Mouse (Mus musculus) spleen, postnatal 4 days (tissue): ENCODE measurements around the gene Bet1l.
"Not testable (repeated sequence)": the region's sequence is repeated elsewhere in the genome, so short reads cannot be mapped to it uniquely, and the experiment has no call there.

ENCODE experiments used
- DNase-seq, 2 experiments: peaks; one replicate each; pipeline ENCODE4 v3.0.0; 2022; ENCODE audit warnings: low spot score in 2 of 2

The Bet1l gene

DNA sequence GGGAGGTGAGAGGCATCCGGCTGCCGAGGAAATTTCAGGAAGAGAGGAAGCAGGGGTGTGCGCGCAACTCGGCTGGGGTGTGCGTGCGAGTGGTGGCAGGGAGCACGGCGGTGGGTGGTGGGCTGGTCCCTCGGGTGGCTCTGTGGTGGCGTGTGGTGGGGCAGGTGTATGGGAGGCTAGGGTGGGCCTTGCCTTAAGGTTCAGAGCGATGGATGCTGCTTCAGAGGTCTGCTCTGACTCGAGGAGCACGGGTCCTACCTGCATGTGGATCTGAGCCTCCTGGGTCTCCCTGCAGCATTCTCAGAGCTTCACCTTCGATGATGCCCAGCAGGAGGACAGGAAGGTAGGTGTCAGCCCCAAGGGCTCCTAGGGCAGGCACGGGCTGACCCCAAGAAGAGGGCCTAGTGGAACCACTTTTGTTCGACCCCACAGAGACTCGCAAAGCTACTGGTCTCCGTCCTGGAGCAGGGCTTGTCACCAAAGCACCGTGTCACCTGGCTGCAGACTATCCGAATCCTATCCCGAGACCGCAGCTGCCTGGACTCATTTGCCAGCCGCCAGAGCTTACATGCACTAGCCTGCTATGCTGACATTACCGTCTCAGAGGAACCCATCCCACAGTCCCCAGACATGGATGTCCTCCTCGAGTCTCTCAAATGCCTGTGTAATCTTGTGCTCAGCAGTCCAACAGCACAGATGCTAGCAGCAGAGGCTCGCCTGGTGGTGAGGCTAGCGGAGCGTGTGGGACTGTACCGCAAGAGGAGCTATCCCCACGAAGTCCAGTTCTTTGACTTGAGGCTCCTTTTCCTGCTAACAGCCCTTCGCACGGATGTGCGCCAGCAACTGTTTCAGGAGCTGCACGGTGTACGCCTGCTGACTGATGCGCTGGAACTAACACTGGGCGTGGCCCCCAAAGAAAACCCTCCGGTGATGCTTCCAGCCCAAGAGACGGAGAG is at the start of gene Bet1l:
TSS of gene Bet1l (minus strand) at position 28 of the 956 bp plus-strand sequence.
- DNase-seq = peak in 1 of 2 experiments; percentile 71

DNA sequence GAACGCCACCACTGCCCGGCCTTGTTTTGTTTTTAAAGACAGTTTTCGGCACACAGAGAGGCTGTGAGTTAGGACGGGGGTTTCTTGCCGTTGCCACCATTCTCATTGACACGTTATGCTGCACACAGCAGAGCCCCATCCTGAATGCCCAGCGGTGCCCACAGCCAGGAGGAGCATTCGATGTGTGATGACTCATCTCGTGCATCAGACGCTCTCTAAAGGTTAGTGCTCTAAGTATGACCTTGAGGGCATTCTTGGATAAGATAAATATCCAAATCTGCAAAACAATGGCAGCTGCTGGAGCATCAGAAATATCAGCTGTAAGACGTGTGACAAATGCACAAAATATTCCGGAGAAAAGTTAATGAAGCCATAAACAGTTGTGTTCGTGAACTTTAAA is 49.8 kb upstream of the Bet1l start:
- DNase-seq = no peak

DNA sequence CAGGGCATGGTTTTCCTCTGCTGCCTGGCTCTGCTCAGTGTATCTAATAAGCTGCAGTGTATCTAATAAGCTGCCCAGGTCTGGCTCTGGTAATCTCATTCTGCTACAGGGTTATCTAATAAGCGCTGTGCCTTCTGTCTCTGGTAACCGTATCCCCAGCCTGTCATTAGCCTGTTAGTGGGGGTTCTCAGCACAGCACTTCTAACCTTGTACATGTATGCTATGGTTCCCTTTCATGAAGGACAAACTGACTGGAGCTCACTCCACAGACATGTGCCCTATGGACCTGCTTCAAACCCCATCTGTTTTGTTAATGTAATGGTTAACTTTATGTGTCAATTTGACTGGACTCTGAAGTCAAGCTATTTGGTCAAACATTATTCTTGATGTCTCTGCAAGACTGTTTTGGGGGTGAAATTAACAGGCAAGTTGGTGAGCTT is 48.3 kb upstream of the Bet1l start:
- DNase-seq = no peak

DNA sequence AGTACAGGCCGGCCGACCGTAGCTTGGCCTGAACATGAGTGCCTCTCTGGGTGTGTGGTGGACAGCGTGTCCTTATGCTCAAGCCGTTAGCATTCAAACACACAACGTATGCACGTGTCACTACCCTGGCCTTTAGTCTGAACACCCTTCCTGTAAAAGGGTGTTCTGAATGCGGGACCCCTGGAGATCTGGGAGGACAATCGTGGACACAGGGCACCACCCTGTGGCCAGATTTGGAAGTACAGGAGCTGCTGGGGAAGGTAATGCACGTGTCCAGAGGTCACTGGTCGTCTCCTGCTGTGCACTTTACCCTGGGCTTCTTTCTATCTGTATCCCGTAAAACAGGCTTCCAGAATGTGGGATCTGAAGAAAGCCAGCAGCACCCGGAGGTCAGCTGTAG is 45.8 kb upstream of the Bet1l start:
- peak; percentile 70 to 90 for DNase-seq

DNA sequence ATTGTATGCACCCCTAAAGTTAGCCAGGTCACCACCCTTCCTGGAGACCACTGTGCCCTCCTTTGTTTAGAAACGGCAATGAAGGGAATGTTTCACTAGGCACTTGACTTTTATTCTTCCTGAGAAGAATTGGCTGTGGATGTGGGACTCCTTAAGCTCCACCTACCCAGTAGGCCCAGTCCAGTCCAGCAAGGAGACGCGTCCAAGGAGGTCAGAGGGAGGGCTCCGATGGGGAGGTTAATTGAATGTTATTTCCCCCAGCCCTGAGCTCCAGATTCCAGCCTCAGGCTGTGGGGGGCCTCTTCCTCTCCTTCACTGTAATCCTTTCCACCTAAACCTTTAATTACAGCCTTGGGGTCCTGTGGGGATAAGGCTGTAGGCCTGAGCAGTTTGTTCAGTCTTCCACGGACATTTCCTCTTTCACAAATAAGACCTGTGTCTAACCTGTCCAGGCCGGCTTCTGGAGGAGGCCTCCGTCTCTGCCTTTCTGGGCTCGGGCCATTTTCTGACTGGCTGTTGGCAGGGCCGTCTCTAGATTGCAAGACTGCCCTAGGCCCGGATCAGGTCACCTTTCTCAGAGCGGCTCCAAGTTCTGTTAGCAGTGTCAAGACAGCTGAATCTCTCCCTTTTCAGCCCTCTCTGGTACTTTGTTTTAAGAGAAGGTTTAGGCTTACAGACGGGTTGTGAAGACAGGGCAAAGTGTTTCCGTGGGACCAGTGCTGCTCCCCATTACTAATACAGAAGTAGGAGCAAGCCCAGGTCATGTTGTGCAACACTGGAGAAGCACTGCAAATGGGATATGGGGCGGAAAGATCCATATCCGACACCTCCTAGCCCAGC is 44.9 kb upstream of the Bet1l start:
- no peak for DNase-seq

DNA sequence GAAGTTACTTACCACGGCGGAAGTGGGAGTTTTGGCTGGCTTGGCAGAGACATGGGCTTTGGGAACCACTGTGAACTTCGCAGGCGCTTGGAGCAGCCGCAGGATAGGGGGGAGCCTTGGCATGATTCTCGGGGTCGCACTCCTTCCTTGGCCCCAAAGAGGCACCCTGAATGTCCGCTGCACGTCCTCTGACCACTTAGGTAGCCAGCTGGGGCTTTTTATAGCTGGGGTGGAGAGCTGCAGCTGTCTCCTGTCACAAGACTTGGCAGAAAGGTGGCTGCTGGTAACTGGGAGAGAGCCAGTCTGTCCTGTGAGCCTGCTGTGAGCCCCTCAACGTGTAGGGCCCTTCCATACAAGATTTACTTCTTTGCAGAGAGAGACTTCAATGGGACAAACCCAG is 42.8 kb upstream of the Bet1l start, which contains the start of gene Cox8b:
TSS of gene Cox8b (minus strand) at position 227 of the 400 bp plus-strand sequence.
- DNase-seq = no peak

DNA sequence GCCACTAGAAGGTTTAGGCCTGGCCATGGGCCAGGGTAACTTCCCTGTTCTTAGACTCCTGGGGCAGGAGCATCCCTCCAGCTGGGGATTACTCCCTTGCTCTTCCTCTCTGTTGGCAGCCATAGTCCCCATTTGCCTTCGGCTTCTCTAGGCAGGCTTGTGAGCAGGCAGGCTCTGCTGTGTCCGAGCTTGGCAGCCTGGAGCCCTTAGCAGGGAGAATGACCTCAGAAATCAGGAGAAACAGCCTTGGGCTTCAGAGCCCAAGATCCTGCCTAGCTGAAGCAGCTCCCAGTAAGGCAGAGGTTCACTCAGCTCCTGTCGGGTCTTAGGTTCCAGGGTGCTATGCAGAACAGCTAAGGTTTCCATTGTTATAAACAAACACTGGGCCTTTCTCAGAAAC is 41.7 kb upstream of the Bet1l start:
- no peak for DNase-seq

DNA sequence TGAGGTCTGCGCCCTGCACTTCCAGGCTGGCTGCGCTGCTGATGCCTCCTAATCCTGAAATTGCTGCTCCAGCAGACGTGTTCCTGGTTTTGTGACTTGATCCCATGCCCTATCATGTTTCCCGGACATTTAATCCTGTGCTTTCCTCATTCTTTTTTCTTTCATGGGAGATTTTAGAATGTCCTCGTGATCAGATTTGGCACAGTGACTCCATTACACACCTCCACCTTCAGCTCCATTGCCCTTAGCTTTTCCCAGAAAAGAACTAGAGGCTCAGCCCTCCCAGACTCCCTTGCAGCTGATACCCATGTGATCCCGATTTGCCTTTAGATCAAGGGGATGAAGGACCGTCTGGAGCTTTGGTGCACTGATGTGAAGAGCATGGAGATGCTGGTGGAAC is 40.5 kb upstream of the Bet1l start:
- DNase-seq = no peak

DNA sequence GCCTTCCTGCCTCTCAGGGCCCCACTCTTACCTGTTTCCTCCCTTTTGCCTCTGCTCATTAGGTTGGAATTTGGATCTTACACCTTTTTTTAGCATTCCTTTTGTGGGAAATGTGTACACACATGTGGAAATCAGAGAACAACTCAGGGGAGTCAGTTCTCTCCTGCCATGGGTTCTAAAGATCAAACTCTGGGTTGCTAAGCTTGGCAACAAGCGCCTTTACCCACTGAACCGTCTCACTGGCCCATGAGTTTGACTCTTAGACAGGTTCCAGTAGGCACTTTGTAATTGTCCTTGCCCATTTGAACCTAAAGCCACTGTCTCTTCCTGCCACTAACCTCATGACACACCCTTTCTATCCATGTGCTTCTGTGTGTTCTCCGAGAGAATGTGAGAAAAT is 37.2 kb upstream of the Bet1l start:
- no peak for DNase-seq

DNA sequence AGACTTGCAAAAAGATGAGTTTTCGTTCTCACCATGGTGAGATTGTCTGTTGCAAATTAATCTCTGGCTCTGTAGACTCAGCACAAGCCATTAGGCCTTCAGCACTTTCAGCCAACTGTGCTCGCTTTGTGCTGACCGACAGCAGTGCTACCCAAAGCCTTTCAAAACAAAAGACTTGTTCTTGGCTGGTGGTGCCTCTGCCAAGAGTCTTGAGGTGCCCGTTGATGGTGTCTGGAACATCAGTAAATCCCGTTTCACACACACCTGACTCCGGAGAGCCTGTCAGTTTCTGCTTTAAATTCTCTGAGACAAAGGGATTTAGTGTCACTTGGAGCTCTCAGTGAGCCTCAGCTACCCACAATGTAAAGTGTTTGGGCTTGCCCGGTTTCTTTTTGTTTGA is 36.7 kb upstream of the Bet1l start:
- DNase-seq = no peak

DNA sequence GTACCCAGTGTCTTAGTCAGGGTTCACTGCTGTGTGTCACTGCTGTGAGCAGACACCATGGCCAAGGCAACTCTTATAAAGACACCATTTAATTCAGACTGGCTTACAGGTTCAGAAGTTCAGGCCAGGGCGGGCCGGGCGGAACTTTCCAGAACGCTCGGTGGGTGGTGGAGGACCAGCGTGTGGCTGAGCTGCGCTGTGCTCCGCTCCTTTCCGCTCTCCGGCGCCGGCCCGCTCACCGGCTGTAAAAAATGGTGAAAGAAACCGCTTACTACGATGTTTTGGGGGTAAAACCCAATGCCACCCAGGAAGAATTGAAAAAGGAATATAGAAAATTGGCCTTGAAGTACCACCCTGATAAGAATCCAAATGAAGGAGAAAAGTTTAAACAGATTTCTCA is 33.3 kb upstream of the Bet1l start:
- not testable (repeated sequence) for DNase-seq

DNA sequence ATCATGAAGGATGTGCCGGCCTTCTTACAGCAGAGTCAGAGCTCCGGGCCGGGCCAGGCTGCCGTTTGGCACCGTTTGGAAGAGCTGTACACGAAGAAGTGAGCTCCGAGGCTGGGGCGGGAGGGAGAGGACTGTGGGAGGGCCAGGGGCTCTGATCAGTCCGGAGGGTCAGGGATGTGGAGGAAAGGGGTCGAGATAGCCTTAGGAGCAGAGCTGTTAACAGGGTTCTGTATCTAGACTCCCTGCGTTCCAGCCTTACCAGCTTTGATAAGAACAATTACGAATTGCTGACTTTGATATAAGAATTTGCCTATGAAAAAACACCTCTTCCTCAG is 25.1 kb upstream of the Bet1l start:
- DNase-seq = no peak

DNA sequence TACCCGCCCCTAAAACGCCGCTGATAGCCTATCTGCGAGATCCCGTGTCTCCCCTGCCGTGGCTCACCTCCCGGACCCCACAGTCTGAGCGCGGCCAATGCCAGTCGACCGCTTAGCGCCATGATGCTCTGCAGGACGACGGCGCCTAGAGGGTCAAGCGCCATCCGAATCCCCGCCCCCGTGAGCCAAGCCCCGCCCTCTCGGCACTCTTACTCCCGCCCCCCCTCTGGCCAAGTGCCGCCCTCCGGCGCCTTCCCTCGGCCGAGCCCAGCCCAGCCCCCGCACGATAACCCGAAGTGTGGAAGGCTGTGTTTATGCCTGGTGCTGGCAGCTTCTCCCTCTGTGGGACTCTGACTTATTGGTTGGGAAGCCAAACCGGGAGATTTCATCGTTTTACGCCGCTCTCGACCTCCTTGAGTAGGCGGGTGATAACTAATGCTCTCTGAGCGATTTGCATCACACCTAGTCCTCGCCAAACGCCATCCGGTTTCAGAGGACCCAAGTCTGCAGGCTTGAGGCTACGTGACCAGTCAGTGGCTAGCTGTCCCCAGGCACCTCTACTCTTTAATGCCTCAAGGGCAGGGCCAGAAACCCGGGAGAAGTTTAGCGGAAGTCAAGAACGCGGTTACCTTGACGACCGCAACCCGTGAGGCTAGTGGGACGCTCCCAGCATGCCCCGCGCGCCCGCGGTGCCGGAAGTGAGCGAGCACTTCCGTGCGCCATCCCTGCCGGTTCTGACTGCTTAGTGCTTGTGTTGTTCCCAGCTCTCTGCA is 24.5 kb upstream of the Bet1l start, which contains the start of the genes Psmd13 and Sirt3:
TSS of gene Psmd13 (plus strand) at position 273 of the 773 bp plus-strand sequence.
TSS of gene Sirt3 (minus strand) at position 614 of the 773 bp plus-strand sequence.
- peak; percentile 93 to 97 for DNase-seq

DNA sequence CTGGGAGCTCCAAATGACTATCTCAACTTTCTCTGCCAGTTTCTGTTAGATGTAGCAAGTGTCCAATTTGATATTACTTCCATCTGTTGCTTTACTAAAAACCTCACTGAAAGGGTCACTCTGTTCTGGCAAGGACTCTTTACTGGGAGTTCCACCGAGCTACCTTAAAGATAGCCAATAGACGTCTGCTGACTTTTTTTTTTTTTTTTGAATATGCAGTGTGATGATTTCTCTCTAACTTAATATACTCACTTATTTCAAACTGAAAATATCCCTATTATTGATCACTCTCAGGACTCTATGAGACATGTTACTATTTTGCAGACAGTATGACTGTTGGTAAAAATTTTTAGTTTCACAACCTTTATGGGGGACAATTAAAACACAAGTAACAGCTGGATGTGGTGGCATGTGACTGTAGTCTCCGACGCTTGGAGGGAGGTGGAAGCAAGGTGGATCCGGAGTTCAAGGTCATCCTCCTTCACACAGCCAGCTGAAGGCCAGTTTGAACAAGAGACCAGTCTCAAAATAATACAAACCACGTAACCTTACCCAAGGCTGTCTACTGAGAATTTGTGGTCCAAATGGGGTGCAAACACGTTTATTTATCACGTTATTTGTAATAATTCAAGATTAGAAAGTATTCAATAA is 23.6 kb upstream of the Bet1l start:
- DNase-seq = no peak

DNA sequence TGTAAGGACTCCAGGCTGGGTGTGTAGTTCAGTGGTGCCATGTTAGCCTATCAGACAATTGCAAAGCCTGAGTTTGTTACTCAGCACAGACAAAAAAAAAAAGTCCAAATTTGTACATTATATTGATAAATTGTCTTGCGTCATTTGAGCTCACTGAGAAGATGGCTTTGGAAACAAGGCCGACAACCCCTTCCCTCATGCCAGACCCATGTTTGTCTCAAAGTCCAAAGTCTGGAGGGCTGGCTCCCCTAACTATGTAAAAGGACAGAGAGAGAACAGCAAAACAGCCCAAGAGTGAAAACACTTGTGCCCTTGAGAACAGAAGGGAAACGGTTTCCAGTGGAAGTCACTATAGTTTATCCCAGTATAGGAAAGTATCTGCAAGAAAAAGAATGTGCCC is 23.0 kb upstream of the Bet1l start:
- DNase-seq = no peak

DNA sequence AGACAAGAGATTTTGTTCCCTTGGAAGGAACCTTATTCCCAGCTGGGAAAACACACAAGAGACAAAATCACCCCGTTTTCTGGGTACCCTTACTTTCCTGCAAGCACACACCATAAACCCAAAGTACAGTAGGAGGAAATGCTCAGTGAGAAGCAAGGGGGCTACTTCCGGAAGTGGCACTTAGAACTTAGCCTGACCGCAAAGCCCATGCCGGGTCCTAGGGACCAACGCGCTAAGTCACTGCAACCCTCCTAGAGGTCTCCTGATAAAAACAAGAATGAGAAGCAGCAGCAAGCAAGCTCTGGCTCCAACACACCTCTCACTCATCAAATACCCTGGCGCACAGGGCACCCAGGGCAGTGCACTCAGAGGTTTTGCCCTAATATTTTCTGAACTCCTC is 22.0 kb upstream of the Bet1l start:
- no peak for DNase-seq

DNA sequence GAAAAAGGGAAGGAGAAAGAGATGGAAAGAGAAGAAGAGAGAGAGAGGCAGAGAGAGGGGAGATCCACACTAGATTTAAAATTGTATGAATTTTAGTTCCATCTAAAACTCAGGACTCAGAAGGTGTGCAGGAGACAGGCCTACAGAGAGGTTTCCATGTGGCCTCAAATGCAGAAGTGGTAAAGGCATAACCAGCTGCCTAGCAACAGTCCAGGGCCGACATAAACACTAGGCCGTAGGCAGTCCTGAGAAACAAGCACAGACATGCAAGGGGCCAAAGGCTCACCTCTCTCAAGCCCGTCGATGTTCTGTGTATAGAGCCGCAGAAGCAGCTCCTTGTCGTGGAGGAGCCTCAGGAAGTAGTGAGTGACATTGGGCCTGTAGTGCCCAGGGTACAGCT is 20.0 kb upstream of the Bet1l start:
- no peak for DNase-seq

DNA sequence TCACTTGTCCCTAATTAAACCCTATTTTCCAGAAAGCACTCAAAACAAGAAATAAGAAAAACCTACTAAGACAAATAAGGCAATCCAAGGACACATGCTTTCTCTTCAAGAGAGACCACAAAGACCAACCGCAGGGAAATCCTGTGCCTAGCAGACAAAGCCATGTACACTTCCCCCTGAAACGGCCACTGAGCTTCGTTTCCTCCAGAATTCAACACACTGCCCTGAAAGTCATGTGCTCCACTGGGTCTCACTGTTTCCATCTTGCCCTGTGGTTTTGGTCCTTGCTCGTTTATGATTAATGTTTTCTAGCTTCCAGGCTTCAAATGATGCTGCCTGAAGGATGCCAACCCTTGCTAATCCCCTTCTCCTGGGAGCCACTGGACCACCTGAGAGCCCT is 16.8 kb upstream of the Bet1l start:
- DNase-seq = no peak

DNA sequence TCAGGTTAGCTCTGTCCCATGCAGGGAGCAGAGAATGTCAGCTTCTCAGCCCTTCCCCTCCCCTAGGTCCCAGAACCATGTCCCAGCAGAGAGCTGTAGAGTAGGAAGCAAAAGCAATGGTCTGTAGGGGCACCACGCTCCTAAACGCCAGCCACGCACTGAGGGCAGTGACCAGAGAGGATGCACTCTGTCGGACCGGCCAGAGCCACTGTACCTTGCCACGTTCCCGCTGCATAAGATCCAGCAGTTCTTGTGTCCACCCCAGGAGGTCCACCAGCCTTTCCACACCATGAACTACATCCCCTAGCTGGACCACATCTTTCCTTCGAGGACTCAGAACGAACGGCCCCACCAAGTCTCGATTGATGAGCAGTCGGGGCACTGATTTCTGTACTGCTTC is 7.4 kb upstream of the Bet1l start:
- DNase-seq = no peak

DNA sequence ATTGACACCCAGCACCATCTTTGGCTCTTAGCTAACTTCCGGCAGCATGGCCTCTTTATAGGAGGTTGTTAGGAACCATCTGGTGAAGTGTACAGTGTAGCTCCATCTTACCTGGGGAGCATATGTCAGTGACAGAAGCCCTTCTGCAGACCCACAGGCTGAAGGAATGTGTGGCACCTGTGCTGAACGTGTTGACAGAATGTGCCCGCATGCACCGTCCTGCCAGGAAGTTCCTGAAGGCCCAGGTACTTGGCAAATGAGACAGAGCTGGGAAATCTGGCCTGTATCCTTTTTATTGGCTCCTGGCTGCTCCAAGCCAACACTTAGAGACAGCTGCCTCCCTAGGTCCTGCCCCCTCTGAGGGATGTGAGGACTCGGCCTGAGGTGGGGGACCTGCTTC is 3.4 kb upstream of the Bet1l start:
- DNase-seq = peak in 1 of 2 experiments; percentile 60

DNA sequence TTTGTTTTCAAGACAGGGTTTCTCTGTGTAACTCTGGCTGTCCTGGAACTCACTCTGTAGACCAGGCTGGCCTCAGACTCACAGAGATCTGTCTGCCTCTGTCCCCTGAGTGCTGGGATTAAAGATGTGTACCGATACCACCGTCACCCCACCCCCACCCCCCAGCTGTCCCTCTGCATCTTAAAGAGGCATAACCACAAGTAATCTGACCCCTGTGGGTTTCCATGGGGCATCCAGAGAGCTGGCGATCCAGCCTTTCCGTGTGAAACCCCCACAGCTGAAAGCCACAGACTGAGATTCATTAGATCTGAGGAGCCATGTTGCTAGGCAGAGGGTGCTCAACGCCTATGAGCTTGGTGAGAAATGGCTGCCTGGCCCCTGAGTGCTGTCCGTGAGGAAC is 2.6 kb upstream of the Bet1l start:
- no peak for DNase-seq
